Mouse (Mus musculus) small intestine, adult 2 months (tissue): Measurements from ENCODE around the gene Brsk1. TPM values are rescaled to one million over a fixed set of nuclear protein-coding genes. Genes with fewer than 3 reads are reported as not detected.

ENCODE experiments used
- H3K27ac ChIP-seq: fragments of 200-500 bp; 2 replicates; pipeline ENCODE4 v1.5.1; 2012; ENCODE audit warnings: low read depth, low read length, control low read depth, inconsistent platforms; ENCODE audit not compliant: insufficient read depth
- H3K27me3 ChIP-seq: fragments of 200-500 bp; 2 replicates; pipeline ENCODE4 v1.6.1; 2012; ENCODE audit warnings: mild to moderate bottlenecking, moderate library complexity, low read length, inconsistent platforms; ENCODE audit not compliant: control insufficient read depth, insufficient read depth
- H3K36me3 ChIP-seq: fragments of 200-500 bp; 2 replicates; pipeline ENCODE4 v1.6.1; 2012; ENCODE audit warnings: mild to moderate bottlenecking, low read length, control low read depth, inconsistent platforms; ENCODE audit not compliant: control insufficient read depth, insufficient read depth
- H3K4me1 ChIP-seq: fragments of 200-500 bp; 2 replicates; pipeline ENCODE4 v1.6.1; 2012; ENCODE audit warnings: low read length, inconsistent platforms, mixed read lengths; ENCODE audit not compliant: control insufficient read depth, insufficient read depth, insufficient read length
- H3K4me3 ChIP-seq: fragments of 200-500 bp; 2 replicates; pipeline ENCODE4 v1.5.1; 2012; ENCODE audit warnings: low read depth, mild to moderate bottlenecking, control low read depth, inconsistent platforms, low read length, moderate library complexity
- CTCF ChIP-seq: fragments of 200-500 bp; IDR thresholded peaks from 2 replicates; pipeline ENCODE4 v1.5.1; 2012; ENCODE audit warnings: low read depth, mild to moderate bottlenecking, control low read depth, inconsistent platforms, low read length, moderate library complexity, mixed read lengths; ENCODE audit not compliant: insufficient replicate concordance, insufficient read length; ENCODE audit errors: extremely low read depth
- POLR2A ChIP-seq: fragments of 200-500 bp; IDR thresholded peaks from 2 replicates; pipeline ENCODE4 v1.6.1; 2012; ENCODE audit warnings: low read depth, mild to moderate bottlenecking, control low read depth, inconsistent platforms, low read length, moderate library complexity
- WGBS: fragments of 180-500 bp; shearing (Covaris S2); methylation state at CpG from one replicate; pipeline ENCODE4 v1.1.7; 2018; 5-methylcytosine and 5-hydroxymethylcytosine counted together
- polyA plus RNA-seq: library from polyadenylated mRNA; depleted of rRNA; stranded (reverse); fragments of >200 nt; gene quantifications from 2 replicates; pipeline ENCODE4 v1.2.3, GENCODE M21; 2012

Brsk1 gene
- polyA plus RNA-seq, 1 experiment: 1.9 TPM

GRCm38 (mm10) chr7:4732968-4733392, 42.6 kb downstream of the Brsk1 start:
- Histone ChIP-seq H3K27ac (peak overlapping the region; percentile 83), H3K27me3 (no peaks in the 10 kb centered on the region), H3K4me1 (peaks cover 10% of the 10 kb centered on the region; the same call in 1 of the 2 replicates), H3K36me3 (no peaks in the 10 kb centered on the region), H3K4me3 (no peak overlapping the region)
- 24% methylated on average over 6 of the region's 6 CpGs for WGBS
- TF ChIP-seq POLR2A (no peak), CTCF (no peak)

GRCm38 (mm10) chr7:4739041-4739543, 48.7 kb downstream of the Brsk1 start:
- WGBS: 44% methylated on average over 10 of the region's 10 CpGs
- peaks cover 8% of the 10 kb centered on the region for H3K4me1 ChIP-seq
- peak overlapping the region; percentile 77 for H3K27ac ChIP-seq
- H3K4me3 ChIP-seq: peak overlapping the region; percentile 58
- TF ChIP-seq CTCF (no peak), POLR2A (no peak)
- H3K27me3 ChIP-seq: no peaks in the 10 kb centered on the region
- H3K36me3 ChIP-seq: peaks cover 18% of the 10 kb centered on the region

GRCm38 (mm10) chr7:4739544-4740275, 49.3 kb downstream of the Brsk1 start, which contains the start of gene Kmt5c:
Gene Kmt5c, plus strand, starts transcription at chr7:4740115.
- WGBS: under 1% methylated on average over 38 of the region's 44 CpGs
- Histone ChIP-seq H3K27me3 (no peaks in the 10 kb centered on the region), H3K4me1 (peaks cover 8% of the 10 kb centered on the region), H3K27ac (peak within 1 kb of the TSS; percentile 94), H3K4me3 (peak within 1 kb of the TSS; percentile 94), H3K36me3 (peaks cover 18% of the 10 kb centered on the region)
- TF ChIP-seq POLR2A (peak; percentile 97), CTCF (0 out of 2 replicates have a peak, but pooled peaks have one; percentile 4)

GRCm38 (mm10) chr7:4740309-4740727, 49.9 kb downstream of the Brsk1 start:
- Histone ChIP-seq H3K4me1 (peaks cover 8% of the 10 kb centered on the region), H3K27me3 (no peaks in the 10 kb centered on the region), H3K4me3 (peak overlapping the region; percentile 94), H3K27ac (peak overlapping the region; percentile 94), H3K36me3 (peaks cover 18% of the 10 kb centered on the region)
- no peak for TF ChIP-seq POLR2A
- no peak for TF ChIP-seq CTCF
- WGBS: under 1% methylated on average over 14 of the region's 14 CpGs

GRCm38 (mm10) chr7:4741151-4741550, 50.7 kb downstream of the Brsk1 start:
- H3K4me1 ChIP-seq: peaks cover 8% of the 10 kb centered on the region
- 8% methylated on average over 4 of the region's 4 CpGs for WGBS
- H3K27ac ChIP-seq: peak overlapping the region; percentile 94
- no peak for TF ChIP-seq CTCF
- TF ChIP-seq POLR2A: no peak
- peak overlapping the region; percentile 94 for H3K4me3 ChIP-seq
- H3K27me3 ChIP-seq: no peaks in the 10 kb centered on the region
- H3K36me3 ChIP-seq: peaks cover 24% of the 10 kb centered on the region

- TF ChIP-seq CTCF: no peak
- no peak for TF ChIP-seq POLR2A
- no peaks in the 10 kb centered on the region for H3K27me3 ChIP-seq
- H3K4me1 ChIP-seq: peaks cover 8% of the 10 kb centered on the region
- peaks cover 30% of the 10 kb centered on the region for H3K36me3 ChIP-seq
- H3K4me3 ChIP-seq: no peak overlapping the region
- peak overlapping the region; percentile 94 for H3K27ac ChIP-seq
- WGBS: 86% methylated on average over 21 of the region's 21 CpGs
Measured at GRCm38 (mm10) chr7:4741672-4742481, 51.5 kb downstream of the Brsk1 start.

GRCm38 (mm10) chr7:4742482-4742819, 52.0 kb downstream of the Brsk1 start:
- Histone ChIP-seq H3K4me1 (peaks cover 8% of the 10 kb centered on the region), H3K27ac (no peak overlapping the region), H3K36me3 (peaks cover 32% of the 10 kb centered on the region), H3K27me3 (no peaks in the 10 kb centered on the region), H3K4me3 (no peak overlapping the region)
- TF ChIP-seq CTCF: no peak
- TF ChIP-seq POLR2A: no peak
- 93% methylated on average over 6 of the region's 6 CpGs for WGBS
